Mouse (Mus musculus) midbrain, postnatal 0 days (tissue): ENCODE data around the gene Dnah11. TPM values are rescaled to one million over a fixed set of nuclear protein-coding genes. Genes with fewer than 3 reads are reported as not detected.

Experiments
- ATAC-seq: fragments of 200-750 bp; cut with Nextera tagmentation; 2 replicates; pipeline ENCODE4 v1.8.0; 2017; ENCODE audit warnings: moderate number of reproducible peaks, mild to moderate bottlenecking, moderate TSS enrichment, moderate library complexity; ENCODE audit not compliant: low FRiP score
- DNase-seq: peaks from one replicate; pipeline ENCODE4 v3.0.0-alpha.2; 2015; ENCODE audit warnings: low spot score
- H3K27ac ChIP-seq: fragments of 300-500 bp; sonication (generic); 2 replicates; pipeline ENCODE4 v1.5.1; 2014; ENCODE audit warnings: low read depth, mild to moderate bottlenecking, low read length, mixed read lengths
- H3K27me3 ChIP-seq: fragments of 300-500 bp; sonication (generic); 2 replicates; pipeline ENCODE4 v1.6.1; 2014; ENCODE audit warnings: low read length, control low read depth, mixed read lengths; ENCODE audit not compliant: insufficient read depth
- H3K36me3 ChIP-seq: fragments of 300-500 bp; sonication (generic); 2 replicates; pipeline ENCODE4 v1.6.1; 2014; ENCODE audit warnings: low read length, control low read depth, mixed read lengths; ENCODE audit not compliant: insufficient read depth
- H3K4me1 ChIP-seq: fragments of 300-500 bp; sonication (generic); 2 replicates; pipeline ENCODE4 v1.6.1; 2014; ENCODE audit warnings: mild to moderate bottlenecking, control low read depth, antibody characterized with exemption, low read length, mixed read lengths; ENCODE audit not compliant: insufficient read depth
- H3K4me2 ChIP-seq: fragments of 300-500 bp; sonication (generic); 2 replicates; pipeline ENCODE4 v1.6.1; 2014; ENCODE audit warnings: low read depth, mild to moderate bottlenecking, low read length, mixed read lengths; ENCODE audit not compliant: poor library complexity, severe bottlenecking
- H3K4me3 ChIP-seq: fragments of 300-500 bp; sonication (generic); 2 replicates; pipeline ENCODE4 v1.5.1; 2014; ENCODE audit warnings: low read depth, mild to moderate bottlenecking, low read length, moderate library complexity
- H3K9ac ChIP-seq: fragments of 300-500 bp; sonication (generic); replicated peaks from 2 replicates; pipeline ENCODE4 v1.6.1; 2014; ENCODE audit warnings: mild to moderate bottlenecking, low read length, moderate library complexity, mixed read lengths; ENCODE audit not compliant: poor library complexity, severe bottlenecking
- H3K9me3 ChIP-seq: fragments of 300-500 bp; sonication (generic); 2 replicates; pipeline ENCODE4 v1.6.1; 2016; ENCODE audit warnings: low read length, control low read depth
- CTCF ChIP-seq: IDR thresholded peaks from 2 replicates; pipeline ENCODE4 v1.5.1; 2016; ENCODE audit warnings: antibody characterized with exemption, mild to moderate bottlenecking
- WGBS: fragments of 180-500 bp; shearing (Covaris S2); extraction: QIAGEN DNeasy Blood & Tissue Kit; methylation state at CpG from one replicate; pipeline ENCODE4 v1.1.7; 2014; 5-methylcytosine and 5-hydroxymethylcytosine counted together
- polyA plus RNA-seq: library from polyadenylated mRNA; unstranded; fragments of >200 nt; fragmentation: Nextera tagmentation; extraction: Ambion mirVana; gene quantifications from 2 replicates; pipeline ENCODE4 v1.2.1, GENCODE M21; 2015
- total RNA-seq: library from RNA; depleted of rRNA; stranded (reverse); fragments of >200 nt; gene quantifications from 2 replicates; pipeline ENCODE4 v1.2.3, GENCODE M21; 2014; rRNA removed

Dnah11 gene
- total RNA-seq (0.85 and 1.4 TPM in 2 replicates), polyA plus RNA-seq (0.10 and 0.25 TPM in 2 replicates)

DNA sequence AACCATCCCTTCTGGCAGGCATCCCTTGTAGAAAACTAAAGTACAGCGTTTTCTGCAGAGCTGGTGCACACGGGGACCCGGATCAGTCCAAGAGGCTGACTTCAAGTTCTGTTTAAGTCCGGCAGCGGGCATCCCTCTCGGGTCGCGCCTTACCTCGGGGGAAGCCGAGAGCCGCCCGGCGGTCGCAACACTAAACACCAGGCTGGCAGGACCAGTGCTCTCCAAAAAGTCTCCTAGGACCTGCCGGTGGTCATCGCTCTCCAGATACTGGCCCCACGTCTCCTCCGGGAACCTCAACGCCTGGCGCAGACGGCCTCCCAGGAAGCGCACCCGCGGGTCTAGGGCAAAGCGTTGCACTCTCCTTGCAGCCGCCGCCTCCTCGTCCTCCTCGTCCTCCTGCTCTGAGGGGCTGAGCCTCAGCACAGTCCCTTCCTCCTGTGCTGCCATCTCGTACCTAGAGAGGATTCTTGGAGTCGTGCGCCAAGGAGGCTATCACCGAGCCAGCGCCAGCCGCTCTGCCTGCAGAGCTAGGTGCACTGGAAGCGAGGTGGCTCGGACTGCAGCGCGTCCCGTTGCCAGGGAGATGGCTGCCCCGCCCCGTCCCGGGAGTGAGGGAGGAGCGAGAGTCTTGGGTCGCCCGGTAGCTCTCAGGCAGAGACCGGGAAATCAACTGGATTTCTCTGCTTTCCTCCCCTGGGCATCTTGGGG lies at the start of gene Dnah11:
TSS of gene Dnah11 (minus strand) at position 658 of the 708 bp plus-strand sequence.
- DNase-seq (peak; percentile 52), ATAC-seq (peak; percentile 85)
- H3K9me3 ChIP-seq: no peaks in the 10 kb centered on the region
- WGBS: 1% methylated on average over 47 of the region's 47 CpGs
- peak; percentile 6; the same call in 1 of the 2 replicates for TF ChIP-seq CTCF
- H3K4me3 ChIP-seq: peak within 1 kb of the TSS; percentile 46
- no peak within 1 kb of the TSS for H3K27ac ChIP-seq
- peaks cover 8% of the 10 kb centered on the region for H3K27me3 ChIP-seq
- 0 out of 2 replicates have a peak within 1 kb of the TSS, but pooled peaks have one; percentile 15 for H3K9ac ChIP-seq
- peak within 1 kb of the TSS; percentile 93 for H3K4me2 ChIP-seq
- H3K36me3 ChIP-seq: no peaks in the 10 kb centered on the region
- H3K4me1 ChIP-seq: peaks cover 4% of the 10 kb centered on the region; the same call in 1 of the 2 replicates

DNA sequence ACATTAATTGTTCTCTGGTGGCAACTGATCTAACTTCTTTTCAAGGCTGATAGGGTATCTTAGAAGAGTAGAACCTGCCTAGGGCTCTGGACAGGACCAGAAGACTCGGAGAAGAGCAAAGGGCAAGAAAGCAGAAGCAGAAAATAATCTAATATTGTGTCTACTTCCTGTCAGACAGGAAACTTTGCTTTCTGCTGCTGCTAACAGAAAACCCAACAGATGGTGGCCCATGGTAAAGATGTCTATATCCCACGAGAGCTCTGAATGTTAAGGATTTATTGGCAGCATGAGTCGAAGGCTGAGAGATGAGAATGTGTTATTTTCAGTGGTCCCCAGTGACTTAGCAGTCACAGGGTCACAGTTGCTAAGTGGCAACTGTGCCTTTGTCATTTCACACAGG lies 22.3 kb upstream of the Dnah11 start:
- DNase-seq (peak; percentile 12), ATAC-seq (no peak)
- Histone ChIP-seq H3K27me3 (no peaks in the 10 kb centered on the region), H3K27ac (no peak overlapping the region), H3K36me3 (no peaks in the 10 kb centered on the region), H3K4me1 (no peaks in the 10 kb centered on the region), H3K9me3 (no peaks in the 10 kb centered on the region), H3K4me2 (no peak overlapping the region), H3K4me3 (no peak overlapping the region), H3K9ac (no peak overlapping the region)
- 66% methylated on average over 3 of the region's 3 CpGs for WGBS
- TF ChIP-seq CTCF: no peak

DNA sequence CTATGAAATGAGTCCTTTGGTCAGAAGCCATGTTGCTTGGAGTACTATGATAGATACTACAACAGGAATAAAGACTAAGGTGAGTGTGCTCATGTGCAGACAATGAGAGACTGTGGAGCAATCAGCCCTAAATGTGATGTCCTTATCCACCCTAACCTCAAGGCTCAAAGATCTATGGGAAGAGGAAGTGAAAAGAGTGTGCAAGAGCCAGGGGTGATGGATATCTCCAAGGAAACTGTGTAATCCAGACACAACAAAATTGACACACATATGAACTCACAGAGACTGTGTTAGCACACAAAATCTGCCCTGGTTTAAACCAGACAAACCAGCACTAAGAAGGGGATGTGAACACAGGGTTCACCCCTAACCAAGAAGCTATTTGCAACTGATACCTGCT lies 21.2 kb upstream of the Dnah11 start:
- H3K27me3 ChIP-seq: no peaks in the 10 kb centered on the region
- no peak overlapping the region for H3K4me3 ChIP-seq
- no peak overlapping the region for H3K9ac ChIP-seq
- H3K36me3 ChIP-seq: no peaks in the 10 kb centered on the region
- no peak overlapping the region for H3K27ac ChIP-seq
- H3K4me1 ChIP-seq: no peaks in the 10 kb centered on the region
- no peak for ATAC-seq
- DNase-seq: no peak
- H3K9me3 ChIP-seq: no peaks in the 10 kb centered on the region
- no peak for TF ChIP-seq CTCF
- no peak overlapping the region for H3K4me2 ChIP-seq

DNA sequence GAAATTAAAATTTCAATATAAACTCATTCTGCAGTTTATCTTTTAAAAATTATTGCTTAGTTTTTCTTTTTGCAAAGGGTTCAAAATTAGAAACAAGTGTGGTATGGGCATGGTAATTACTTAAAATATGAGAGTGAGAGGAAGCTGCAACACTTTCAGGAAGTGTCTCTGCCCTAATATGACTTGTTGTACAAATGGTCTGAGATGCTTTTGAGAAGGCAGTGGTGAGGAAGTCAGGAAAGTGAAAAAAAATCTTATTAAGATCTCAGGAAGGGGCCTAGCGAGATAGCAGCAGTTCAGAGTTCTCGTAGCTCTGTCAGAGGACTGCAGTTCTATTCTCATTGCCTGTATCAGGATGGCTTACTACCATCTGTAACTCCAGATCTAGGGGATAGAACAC lies 13.3 kb upstream of the Dnah11 start:
- no peaks in the 10 kb centered on the region for H3K9me3 ChIP-seq
- H3K36me3 ChIP-seq: no peaks in the 10 kb centered on the region
- no peak overlapping the region for H3K4me3 ChIP-seq
- no peak overlapping the region for H3K9ac ChIP-seq
- no peak for TF ChIP-seq CTCF
- no peak overlapping the region for H3K4me2 ChIP-seq
- H3K27ac ChIP-seq: no peak overlapping the region
- ATAC-seq: no peak
- WGBS: 83% methylated on average over 2 of the region's 2 CpGs
- DNase-seq: no peak
- no peaks in the 10 kb centered on the region for H3K27me3 ChIP-seq
- no peaks in the 10 kb centered on the region for H3K4me1 ChIP-seq

DNA sequence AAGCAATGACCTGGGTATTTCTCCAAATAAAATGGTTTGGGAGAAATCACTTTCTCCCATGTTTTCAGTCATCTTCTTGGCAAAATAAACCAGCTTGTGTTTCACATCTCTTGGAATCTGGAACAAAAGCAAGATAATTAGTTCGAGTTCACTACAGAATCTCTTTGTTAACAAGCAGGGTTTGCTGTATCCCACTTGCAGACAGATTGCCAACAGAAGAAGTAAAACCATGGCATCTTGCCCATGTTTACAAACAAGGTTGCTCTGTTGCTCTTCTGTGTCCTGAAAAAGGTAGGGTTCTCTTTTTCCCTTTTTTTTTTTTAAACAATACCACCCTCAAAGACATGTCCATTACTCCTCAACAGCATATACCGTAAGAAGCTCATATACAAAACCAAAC lies 2.3 kb downstream of the Dnah11 start:
- TF ChIP-seq CTCF: no peak
- H3K9me3 ChIP-seq: no peaks in the 10 kb centered on the region
- H3K27me3 ChIP-seq: peaks cover 8% of the 10 kb centered on the region
- H3K4me2 ChIP-seq: no peak overlapping the region
- no peak overlapping the region for H3K9ac ChIP-seq
- ATAC-seq (no peak), DNase-seq (no peak)
- H3K27ac ChIP-seq: no peak overlapping the region
- WGBS: 68% methylated on average over 2 of the region's 2 CpGs
- H3K36me3 ChIP-seq: no peaks in the 10 kb centered on the region
- H3K4me1 ChIP-seq: peaks cover 4% of the 10 kb centered on the region; the same call in 1 of the 2 replicates
- no peak overlapping the region for H3K4me3 ChIP-seq

DNA sequence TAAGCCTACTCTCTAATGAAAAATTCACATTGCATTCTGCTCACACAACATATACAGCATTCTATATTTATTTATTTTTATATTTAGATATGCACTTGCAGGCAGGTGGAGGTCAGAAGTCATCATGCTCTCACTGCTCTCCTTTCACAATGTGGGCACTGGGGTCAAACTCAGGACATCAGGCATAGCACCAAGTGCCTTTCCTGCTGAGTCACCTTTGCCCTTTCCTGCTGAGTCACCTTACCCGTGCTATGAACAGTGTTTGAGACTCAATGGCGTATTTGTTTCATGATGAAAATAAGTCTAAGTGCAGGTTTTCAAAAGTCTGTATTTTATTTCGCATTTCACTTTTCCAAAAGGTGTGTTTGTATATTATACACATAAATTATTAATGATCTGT lies 9.3 kb downstream of the Dnah11 start:
- Histone ChIP-seq H3K9me3 (no peaks in the 10 kb centered on the region), H3K36me3 (no peaks in the 10 kb centered on the region), H3K4me2 (no peak overlapping the region), H3K4me3 (no peak overlapping the region), H3K9ac (no peak overlapping the region), H3K27ac (no peak overlapping the region), H3K27me3 (no peaks in the 10 kb centered on the region), H3K4me1 (no peaks in the 10 kb centered on the region)
- no peak for TF ChIP-seq CTCF
- 68% methylated on average over 3 of the region's 3 CpGs for WGBS
- DNase-seq: no peak
- ATAC-seq: no peak
